Mouse (Mus musculus) adipose tissue, adult 10 weeks (tissue): Measurements from ENCODE around the gene Gm4181. TPM values are rescaled to one million over a fixed set of nuclear protein-coding genes. Genes with fewer than 3 reads are reported as not detected.

Experiments
- polyA plus RNA-seq: library from polyadenylated mRNA; stranded (reverse); fragments of 350-450 nt; fragmentation: Illumina TruSeq; extraction: RNeasy Lipid Tissue Mini Kit (QIAGEN cat#74804); gene quantifications from one replicate; pipeline ENCODE4 v1.2.3, GENCODE M21; 2014; ENCODE audit warnings: low read depth, low replicate concordance

The Gm4181 gene
- polyA plus RNA-seq: 1.1 TPM

GRCm38 (mm10) chr14:51635566-51635965 lies at the start of gene Gm4181:
Gm4181 (minus strand) TSS chr14:51635666.

GRCm38 (mm10) chr14:51611210-51611609 lies 24.3 kb downstream of the Gm4181 start, which contains the start of gene Gm17078:
Gm17078 (minus strand) TSS chr14:51611310.

GRCm38 (mm10) chr14:51592039-51592438 lies 43.4 kb downstream of the Gm4181 start, which contains the start of gene Gm17174:
Gm17174 (minus strand) TSS chr14:51592139.

Other genes with a start within 250 kb of the Gm4181 start
- gene Vmn2r88, start 224.8 kb downstream of the Gm4181 start, polyA plus RNA-seq: not detected
- not detected for gene Vmn2r89, start 183.8 kb downstream of the Gm4181 start, polyA plus RNA-seq
- gene Gm5622, start 82.9 kb downstream of the Gm4181 start, polyA plus RNA-seq: not detected
- gene Gm17175, start 61.6 kb downstream of the Gm4181 start, polyA plus RNA-seq: not detected
- gene Gm17174, start 43.5 kb downstream of the Gm4181 start, polyA plus RNA-seq: not detected
- gene Gm17078, start 24.4 kb downstream of the Gm4181 start, polyA plus RNA-seq: not detected
- not detected for gene Gm17079, start 59.8 kb upstream of the Gm4181 start, polyA plus RNA-seq
- gene Gm5800, start 81.5 kb upstream of the Gm4181 start, polyA plus RNA-seq: 1.1 TPM
- gene Ang4, start 137.9 kb upstream of the Gm4181 start, polyA plus RNA-seq: not detected
- not detected for gene AY358078, start 164.4 kb upstream of the Gm4181 start, polyA plus RNA-seq
- gene Ear6, start 218.0 kb upstream of the Gm4181 start, polyA plus RNA-seq: not detected
- gene Mettl17, start 249.2 kb upstream of the Gm4181 start, polyA plus RNA-seq: 20.3 TPM